Mouse (Mus musculus) MEL (cell line): ENCODE measurements around the gene Vstm2a. TPM values are rescaled to one million over a fixed set of nuclear protein-coding genes. Genes with fewer than 3 reads are reported as not detected.

Experiments used
- DNase-seq: peaks from one replicate; pipeline ENCODE4 v3.0.0; 2011; ENCODE audit warnings: low read depth, low spot score
- H3K27ac ChIP-seq: 2 replicates; pipeline ENCODE4 v1.5.1; 2012; ENCODE audit warnings: low read depth, mild to moderate bottlenecking, control low read depth, low read length, moderate library complexity; ENCODE audit not compliant: control insufficient read depth
- H3K27me3 ChIP-seq, 2 experiments: fragments of 150-350 bp in 1 of 2; sonication (generic) in 1 of 2; 2 replicates each; pipeline ENCODE4 v1.6.1; 2012; ENCODE audit warnings: low read length in 2 of 2, mild to moderate bottlenecking in 2 of 2, improper control_type of control experiment in 1 of 2, moderate library complexity in 1 of 2; ENCODE audit not compliant: insufficient read depth in 2 of 2, control insufficient read depth in 1 of 2
- H3K36me3 ChIP-seq, 2 experiments: 2 replicates each; pipeline ENCODE4 v1.6.1; 2012 to 2014; ENCODE audit warnings: low read length in 2 of 2, improper control_type of control experiment in 1 of 2, inconsistent platforms in 1 of 2, mild to moderate bottlenecking in 1 of 2; ENCODE audit not compliant: insufficient read depth in 2 of 2, control insufficient read depth in 1 of 2
- H3K4me1 ChIP-seq, 2 experiments: fragments of 150-350 bp in 1 of 2; sonication (generic) in 1 of 2; 2 replicates each; pipeline ENCODE4 v1.6.1; 2012; ENCODE audit warnings: low read length in 2 of 2, improper control_type of control experiment in 1 of 2, mild to moderate bottlenecking in 1 of 2; ENCODE audit not compliant: insufficient read depth in 2 of 2, control insufficient read depth in 1 of 2
- H3K4me3 ChIP-seq, 2 experiments: fragments of 150-350 bp in 1 of 2; sonication (generic) in 1 of 2; 2 replicates each; pipeline ENCODE4 v1.5.1; 2012; ENCODE audit warnings: low read depth in 2 of 2, low read length in 2 of 2, mild to moderate bottlenecking in 2 of 2, moderate library complexity in 2 of 2, control low read depth in 1 of 2, improper control_type of control experiment in 1 of 2; ENCODE audit not compliant: control insufficient read depth in 1 of 2, insufficient read depth in 1 of 2
- H3K79me2 ChIP-seq: 2 replicates; pipeline ENCODE4 v1.6.1; 2012; ENCODE audit warnings: mild to moderate bottlenecking, low read length, moderate library complexity; ENCODE audit not compliant: control insufficient read depth, poor library complexity, insufficient read depth
- H3K9ac ChIP-seq: 2 replicates; pipeline ENCODE4 v1.6.1; 2012; ENCODE audit warnings: low read depth, mild to moderate bottlenecking, control low read depth, low read length, moderate library complexity; ENCODE audit not compliant: control insufficient read depth, poor library complexity, severe bottlenecking
- H3K9me3 ChIP-seq: fragments of 150-350 bp; sonication (generic); replicated peaks from 2 replicates; pipeline ENCODE4 v1.6.1; 2012; ENCODE audit warnings: mild to moderate bottlenecking, low read length, improper control_type of control experiment, moderate library complexity; ENCODE audit not compliant: insufficient read depth
- BHLHE40 ChIP-seq: IDR thresholded peaks from 2 replicates; pipeline ENCODE4 v1.6.1; 2012; ENCODE audit warnings: low read depth, mild to moderate bottlenecking, inconsistent platforms, low read length, improper control_type of control experiment, borderline replicate concordance
- CHD1 ChIP-seq: IDR thresholded peaks from 2 replicates; pipeline ENCODE4 v1.6.1; 2012; ENCODE audit warnings: low read depth, mild to moderate bottlenecking, inconsistent platforms, low read length, improper control_type of control experiment
- CHD2 ChIP-seq: IDR thresholded peaks from 2 replicates; pipeline ENCODE4 v1.6.1; 2011; ENCODE audit warnings: low read length, improper control_type of control experiment
- CTCF ChIP-seq, 3 experiments: IDR thresholded peaks in 2 of 3; conservative IDR thresholded peaks in 1 of 3; 2 replicates each; pipeline ENCODE4 v1.5.1; 2011 to 2012; ENCODE audit warnings: low read length in 3 of 3, low read depth in 2 of 3, mild to moderate bottlenecking in 2 of 3, improper control_type of control experiment in 1 of 3, inconsistent platforms in 1 of 3, mixed read lengths in 1 of 3, moderate library complexity in 1 of 3; ENCODE audit not compliant: control insufficient read depth in 1 of 3, insufficient read depth in 1 of 3, poor library complexity in 1 of 3, severe bottlenecking in 1 of 3
- ELF1 ChIP-seq: IDR thresholded peaks from 2 replicates; pipeline ENCODE4 v1.6.1; 2014; ENCODE audit warnings: low read depth, mild to moderate bottlenecking, inconsistent platforms, low read length, improper control_type of control experiment, moderate library complexity
- EP300 ChIP-seq, 2 experiments: IDR thresholded peaks; 2 replicates each; pipeline ENCODE4 v1.6.1; 2011; ENCODE audit warnings: improper control_type of control experiment in 2 of 2, low read length in 2 of 2, low read depth in 1 of 2, mild to moderate bottlenecking in 1 of 2
- ETS1 ChIP-seq: IDR thresholded peaks from 2 replicates; pipeline ENCODE4 v1.6.1; 2012; ENCODE audit warnings: low read depth, mild to moderate bottlenecking, inconsistent platforms, low read length, improper control_type of control experiment, moderate library complexity
- GABPA ChIP-seq: IDR thresholded peaks from 2 replicates; pipeline ENCODE4 v1.6.1; 2012; ENCODE audit warnings: low read depth, mild to moderate bottlenecking, inconsistent platforms, low read length, improper control_type of control experiment, moderate library complexity
- GATA1 ChIP-seq: IDR thresholded peaks from 2 replicates; pipeline ENCODE4 v1.6.1; 2011; ENCODE audit warnings: low read depth, low read length, improper control_type of control experiment
- HCFC1 ChIP-seq: IDR thresholded peaks from 2 replicates; pipeline ENCODE4 v1.6.1; 2012; ENCODE audit warnings: low read depth, mild to moderate bottlenecking, inconsistent platforms, low read length, improper control_type of control experiment, moderate library complexity
- KAT2A ChIP-seq: conservative IDR thresholded peaks from 2 replicates; pipeline ENCODE4 v1.6.1; 2012; ENCODE audit warnings: low read depth, low read length, improper control_type of control experiment, inconsistent platforms
- MAX ChIP-seq: IDR thresholded peaks from 2 replicates; pipeline ENCODE4 v1.6.1; 2011; ENCODE audit warnings: low read length, improper control_type of control experiment
- MAZ ChIP-seq: IDR thresholded peaks from 2 replicates; pipeline ENCODE4 v1.6.1; 2012; ENCODE audit warnings: low read depth, mild to moderate bottlenecking, inconsistent platforms, low read length, improper control_type of control experiment
- MYC ChIP-seq: IDR thresholded peaks from 2 replicates; pipeline ENCODE4 v1.6.1; 2011; ENCODE audit warnings: low read depth, mild to moderate bottlenecking, low read length, improper control_type of control experiment, moderate library complexity
- NELFE ChIP-seq: IDR thresholded peaks from 2 replicates; pipeline ENCODE4 v1.6.1; 2011; ENCODE audit warnings: low read depth, low read length, improper control_type of control experiment
- POLR2AphosphoS2 ChIP-seq: IDR thresholded peaks from 2 replicates; pipeline ENCODE4 v1.6.1; 2011; ENCODE audit warnings: low read length, improper control_type of control experiment
- POLR2AphosphoS5 ChIP-seq: IDR thresholded peaks from 2 replicates; pipeline ENCODE4 v1.6.1; 2012; ENCODE audit warnings: low read depth, borderline replicate concordance, mild to moderate bottlenecking, inconsistent platforms, low read length, moderate library complexity, mixed read lengths
- RAD21 ChIP-seq: IDR thresholded peaks from 2 replicates; pipeline ENCODE4 v1.6.1; 2011; ENCODE audit warnings: mild to moderate bottlenecking, low read depth, low read length, improper control_type of control experiment
- RCOR1 ChIP-seq: IDR thresholded peaks from 2 replicates; pipeline ENCODE4 v1.6.1; 2012; ENCODE audit warnings: low read depth, mild to moderate bottlenecking, inconsistent platforms, low read length, improper control_type of control experiment
- SIN3A ChIP-seq: IDR thresholded peaks from 2 replicates; pipeline ENCODE4 v1.6.1; 2012; ENCODE audit warnings: low read length, improper control_type of control experiment, inconsistent platforms
- SMC3 ChIP-seq: IDR thresholded peaks from 2 replicates; pipeline ENCODE4 v1.6.1; 2011; ENCODE audit warnings: low read depth, low read length, improper control_type of control experiment
- TCF12 ChIP-seq: IDR thresholded peaks from 2 replicates; pipeline ENCODE4 v1.6.1; 2014; ENCODE audit warnings: low read depth, mild to moderate bottlenecking, inconsistent platforms, low read length, improper control_type of control experiment, moderate library complexity
- ZC3H11A ChIP-seq: IDR thresholded peaks from 2 replicates; pipeline ENCODE4 v1.6.1; 2012; ENCODE audit warnings: low read depth, mild to moderate bottlenecking, inconsistent platforms, low read length, improper control_type of control experiment
- ZKSCAN1 ChIP-seq: IDR thresholded peaks from 2 replicates; pipeline ENCODE4 v1.6.1; 2012; ENCODE audit warnings: low read depth, mild to moderate bottlenecking, inconsistent platforms, low read length, improper control_type of control experiment, moderate library complexity
- ZNF384 ChIP-seq: IDR thresholded peaks from 2 replicates; pipeline ENCODE4 v1.6.1; 2012; ENCODE audit warnings: low read depth, mild to moderate bottlenecking, inconsistent platforms, low read length, improper control_type of control experiment
- polyA plus RNA-seq, 2 experiments: library from polyadenylated mRNA; stranded (reverse) in 1 of 2; unstranded in 1 of 2; fragments of >175 nt in 1 of 2; fragments of >200 nt in 1 of 2; gene quantifications; 2 replicates each; pipeline versions ENCODE4 v1.2.1 to v1.2.4; 2012; ENCODE audit warnings: low replicate concordance in 2 of 2, low read depth in 1 of 2; ENCODE audit not compliant: insufficient read length in 2 of 2, insufficient read depth in 1 of 2, missing spikeins in 1 of 2
- total RNA-seq: library from RNA; depleted of rRNA; stranded (reverse); fragments of 300-350 nt; gene quantifications from 2 replicates; pipeline ENCODE4 v1.2.3, GENCODE M21; 2012

Vstm2a gene
- total and polyA plus RNA-seq, 3 experiments = not detected

GRCm38 (mm10) chr11:16315097-16315496 lies 57.6 kb downstream of the Vstm2a start:
- Histone ChIP-seq H3K27ac (no peak overlapping the region), H3K9ac (no peak overlapping the region), H3K36me3 (no peaks in the 10 kb centered on the region), H3K4me1 (no peaks in the 10 kb centered on the region), H3K79me2 (no peaks in the 10 kb centered on the region), H3K4me3 (no peak overlapping the region), H3K27me3 (no peaks in the 10 kb centered on the region), H3K9me3 (no peaks in the 10 kb centered on the region)
- DNase-seq = no peak
- TF ChIP-seq ZC3H11A = no peak
- TF ChIP-seq ELF1 = no peak
- TF ChIP-seq TCF12 = no peak
- TF ChIP-seq CHD1 = no peak

- H3K4me1 ChIP-seq = no peaks in the 10 kb centered on the region
- H3K36me3 ChIP-seq = no peaks in the 10 kb centered on the region
- no peak overlapping the region for H3K27ac ChIP-seq
- H3K9me3 ChIP-seq = no peaks in the 10 kb centered on the region
- H3K27me3 ChIP-seq = no peaks in the 10 kb centered on the region
- H3K9ac ChIP-seq = no peak overlapping the region
- no peak overlapping the region for H3K4me3 ChIP-seq
- no peaks in the 10 kb centered on the region for H3K79me2 ChIP-seq
- no peak for DNase-seq
- TF ChIP-seq MAZ = no peak
- no peak for TF ChIP-seq POLR2AphosphoS5
- no peak for TF ChIP-seq POLR2AphosphoS2
- TF ChIP-seq GATA1 = no peak
Measured at GRCm38 (mm10) chr11:16345179-16345578, 87.7 kb downstream of the Vstm2a start.

GRCm38 (mm10) chr11:16345676-16346075 lies 88.2 kb downstream of the Vstm2a start:
- no peaks in the 10 kb centered on the region for H3K79me2 ChIP-seq

GRCm38 (mm10) chr11:16351915-16352314 lies 94.4 kb downstream of the Vstm2a start:
- Histone ChIP-seq H3K9me3 (no peaks in the 10 kb centered on the region), H3K4me3 (no peak overlapping the region), H3K9ac (no peak overlapping the region), H3K4me1 (no peaks in the 10 kb centered on the region), H3K79me2 (no peaks in the 10 kb centered on the region), H3K27me3 (no peaks in the 10 kb centered on the region; a peak in 1 of 4 replicates), H3K36me3 (no peaks in the 10 kb centered on the region), H3K27ac (no peak overlapping the region)
- no peak for DNase-seq
- no peak for TF ChIP-seq CHD2
- TF ChIP-seq ETS1 = no peak
- no peak for TF ChIP-seq HCFC1
- no peak for TF ChIP-seq EP300 (IDR thresholded peaks at IDR 0.05; ENCODE audit: low read depth in 1 of 2, low read length in 2 of 2)
- no peak for TF ChIP-seq ZKSCAN1
- TF ChIP-seq RAD21 = no peak
- no peak for TF ChIP-seq SIN3A
- no peak for TF ChIP-seq NELFE
- no peak for TF ChIP-seq SMC3
- no peak for TF ChIP-seq ZNF384
- no peak for TF ChIP-seq RCOR1
- no peak for TF ChIP-seq BHLHE40

More at GRCm38 (mm10) chr11:16345676-16346075, 88.2 kb downstream of the Vstm2a start:
- no peak for DNase-seq
- Histone ChIP-seq H3K27me3 (no peaks in the 10 kb centered on the region), H3K9ac (no peak overlapping the region), H3K36me3 (no peaks in the 10 kb centered on the region), H3K4me3 (no peak overlapping the region), H3K4me1 (no peaks in the 10 kb centered on the region), H3K9me3 (no peaks in the 10 kb centered on the region), H3K27ac (no peak overlapping the region)
- TF ChIP-seq KAT2A (no peak), NELFE (no peak), MYC (no peak), MAX (no peak), CTCF (IDR thresholded peaks at IDR 0.05 in 2 of 3, conservative IDR thresholded peaks at IDR 0.05 in 1 of 3; ENCODE audit: control insufficient read depth in 1 of 3, insufficient read depth in 1 of 3, low read depth in 2 of 3, low read length in 3 of 3, poor library complexity in 1 of 3, severe bottlenecking in 1 of 3) (no peak), GABPA (no peak)
